Mouse (Mus musculus) A20 (cell line): ENCODE measurements around the gene Sdhc.
"Not testable (repeated sequence)": the region's sequence is repeated elsewhere in the genome, so short reads cannot be mapped to it uniquely, and the experiment has no call there.

Experiments
- DNase-seq: peaks from one replicate; pipeline ENCODE4 v3.0.0-alpha.2; 2011; ENCODE audit warnings: low read depth, low spot score

Sdhc gene

GRCm38 (mm10) chr1:171168906-171169305 lies 18.5 kb upstream of the Sdhc start:
- no peak for DNase-seq

- no peak for DNase-seq
These were observed 15.4 kb upstream of the Sdhc start for GRCm38 (mm10) chr1:171165629-171166345.

DNA sequence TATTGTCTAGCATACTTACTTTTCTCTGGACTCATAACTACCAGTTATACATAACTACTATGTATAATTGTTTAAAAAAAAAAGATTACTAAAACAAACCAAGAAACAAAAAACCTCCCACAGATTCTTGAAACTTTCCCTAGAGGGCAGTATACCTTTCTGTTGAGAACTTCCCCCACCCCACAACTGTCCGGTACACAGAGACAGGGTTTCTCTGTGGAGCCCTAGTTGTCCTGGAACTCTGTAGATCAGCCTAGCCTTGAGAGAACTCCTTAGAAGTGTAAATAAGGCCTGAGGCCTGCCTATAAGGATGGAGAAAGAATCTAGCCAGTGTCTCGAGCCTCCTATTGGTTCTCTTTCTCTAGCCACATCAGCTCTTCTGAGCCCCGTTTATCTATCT lies 13.9 kb upstream of the Sdhc start:
- DNase-seq, result peak; percentile 25

- DNase-seq, result no peak
These were observed 12.1 kb upstream of the Sdhc start for GRCm38 (mm10) chr1:171162526-171162925.

DNA sequence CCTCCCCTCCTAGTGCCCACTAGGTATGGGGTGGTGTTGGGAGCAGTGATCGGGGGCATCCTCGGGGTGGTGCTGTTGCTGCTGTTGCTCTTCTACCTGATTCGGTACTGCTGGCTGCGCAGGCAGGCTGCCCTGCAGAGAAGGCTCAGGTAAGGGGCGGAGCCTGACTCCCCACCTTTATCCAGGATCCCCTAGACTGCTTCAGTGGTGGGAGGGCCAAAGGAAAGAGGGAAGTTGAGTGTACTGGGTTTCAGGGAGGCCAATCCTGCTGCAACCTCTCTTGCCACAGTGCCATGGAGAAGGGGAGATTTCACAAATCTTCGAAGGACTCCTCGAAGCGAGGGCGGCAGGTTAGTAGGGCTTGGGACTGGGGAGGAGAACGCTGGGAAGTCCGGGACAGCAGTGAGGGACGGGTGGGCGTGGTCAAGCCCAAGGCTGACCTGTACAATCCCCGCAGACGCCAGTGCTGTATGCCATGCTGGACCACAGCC lies 9.1 kb upstream of the Sdhc start:
- DNase-seq, result no peak

- DNase-seq, result no peak
These were observed 7.6 kb upstream of the Sdhc start for GRCm38 (mm10) chr1:171157965-171158364.

DNA sequence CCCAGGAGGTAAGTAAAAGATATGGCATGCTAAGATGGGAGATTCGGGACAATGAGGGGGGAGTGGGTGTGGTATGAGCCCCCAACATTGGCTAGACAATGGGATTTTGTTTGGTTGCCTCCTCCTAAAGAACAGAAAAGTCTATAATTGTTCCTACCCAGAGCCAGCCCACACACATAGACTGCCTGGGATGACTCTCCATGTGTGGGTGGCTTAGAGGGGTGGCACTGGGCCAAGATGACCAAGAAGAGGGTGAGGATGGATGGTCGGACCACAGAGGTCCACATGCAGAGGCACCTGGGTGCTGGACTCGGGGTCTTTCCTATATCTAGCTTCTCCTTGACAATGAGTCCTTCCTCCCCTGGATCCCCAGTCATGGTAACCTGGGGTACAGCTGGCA lies 6.2 kb upstream of the Sdhc start:
- no peak for DNase-seq

DNA sequence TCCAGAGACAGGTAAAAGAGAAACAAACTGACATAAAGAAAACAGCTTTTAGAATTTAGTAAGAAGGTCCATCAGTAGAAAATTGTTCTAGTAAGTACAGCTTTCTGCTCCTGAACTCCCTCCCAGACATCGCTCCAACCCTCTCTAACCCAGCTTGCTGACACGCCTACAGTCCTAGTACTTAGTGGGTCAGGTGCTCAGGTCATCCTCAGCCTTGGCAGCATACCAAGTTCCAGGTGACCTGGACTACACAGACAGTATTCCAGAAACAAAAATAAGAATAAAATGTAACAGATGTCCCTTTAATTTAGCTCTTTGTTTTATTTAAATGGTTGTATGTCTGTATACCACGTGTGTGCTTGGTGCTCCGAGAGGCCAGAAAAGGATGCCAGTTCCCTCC lies 1.6 kb upstream of the Sdhc start:
- DNase-seq, result no peak

DNA sequence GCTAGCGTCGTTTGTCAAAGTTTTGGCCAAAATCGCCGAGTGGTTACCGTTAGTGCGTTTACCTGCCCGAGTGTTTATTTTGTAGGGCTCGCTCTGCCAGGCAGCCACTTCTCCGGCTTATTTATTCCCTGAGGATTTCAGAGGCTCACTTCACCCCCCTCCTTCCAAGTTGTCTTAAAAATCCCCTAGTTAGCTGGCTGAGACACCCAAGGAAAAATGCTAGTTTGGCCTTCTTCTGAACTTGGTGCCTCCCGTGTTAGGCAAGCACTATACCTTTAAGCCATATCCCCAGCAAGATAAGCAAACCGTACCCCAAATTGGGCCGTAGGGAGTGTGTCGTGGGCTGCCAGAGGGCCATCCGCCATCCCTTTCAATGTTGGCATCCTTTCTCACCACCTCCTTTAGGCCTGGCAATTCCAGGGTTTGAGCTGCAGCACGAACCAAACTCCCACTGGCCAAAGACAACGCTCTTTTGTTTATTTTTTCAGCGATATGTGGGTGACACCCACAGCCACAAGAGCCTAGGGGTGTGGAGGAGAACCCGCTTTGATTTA lies 512 bp upstream of the Sdhc start:
- DNase-seq, result no peak

GRCm38 (mm10) chr1:171142981-171143380 lies 7.4 kb downstream of the Sdhc start:
- not testable (repeated sequence) for DNase-seq

DNA sequence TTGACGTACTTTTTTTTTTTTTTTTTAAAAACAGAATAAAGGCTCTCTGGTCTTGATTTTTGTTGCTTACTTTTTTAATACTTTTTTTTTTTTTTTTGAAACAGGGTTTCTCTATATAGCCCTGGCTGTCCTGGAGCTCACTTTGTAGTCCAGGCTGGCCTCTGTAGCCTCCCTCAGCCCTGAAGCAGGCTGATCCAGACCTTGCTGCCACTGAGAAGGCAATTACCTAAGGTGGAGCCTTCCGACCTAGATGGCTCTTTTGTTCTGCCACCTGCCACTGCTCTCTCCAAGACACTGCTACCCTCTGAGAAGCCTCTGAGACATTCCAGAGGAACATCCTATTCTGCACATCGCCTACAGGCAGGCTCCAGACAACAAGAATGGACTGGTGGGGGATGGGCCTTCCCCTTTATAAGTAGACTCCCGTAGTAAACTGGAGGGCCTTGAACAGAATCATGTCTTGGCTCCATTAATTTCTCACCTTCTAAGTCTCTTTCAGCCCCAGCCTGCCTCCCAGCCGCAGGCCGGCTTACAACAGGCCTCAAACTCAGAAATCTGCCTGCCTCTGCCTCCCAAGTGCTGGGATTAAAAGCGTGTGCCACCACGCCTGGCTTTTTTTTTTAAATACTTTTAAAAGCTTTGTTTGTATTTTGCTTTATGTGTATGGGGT lies 12.8 kb downstream of the Sdhc start:
- not testable (repeated sequence) for DNase-seq

- no peak for DNase-seq
These were observed 14.8 kb downstream of the Sdhc start for GRCm38 (mm10) chr1:171135600-171135999.

DNA sequence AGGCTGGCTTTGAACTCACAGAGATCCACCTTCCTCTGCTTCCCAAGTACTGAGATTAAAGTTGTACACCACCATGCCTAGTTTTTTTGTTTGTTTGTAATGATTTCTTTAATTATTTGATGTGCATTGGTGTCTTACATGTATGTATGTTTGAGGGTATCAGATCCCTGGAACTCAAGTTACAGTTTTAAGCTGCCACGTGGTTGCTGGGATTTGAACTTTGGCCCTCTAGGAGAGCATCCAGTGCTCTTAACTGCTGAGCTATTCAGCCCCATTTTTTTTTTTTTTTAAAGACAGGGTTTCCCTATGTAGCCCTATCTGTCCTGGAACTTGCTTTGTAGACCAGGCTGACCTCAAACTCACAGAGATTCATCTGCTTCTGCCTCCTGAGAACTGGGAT lies 19.4 kb downstream of the Sdhc start:
- DNase-seq, result no peak

- DNase-seq, result no peak
These were observed 21.2 kb downstream of the Sdhc start for GRCm38 (mm10) chr1:171129251-171129650.

DNA sequence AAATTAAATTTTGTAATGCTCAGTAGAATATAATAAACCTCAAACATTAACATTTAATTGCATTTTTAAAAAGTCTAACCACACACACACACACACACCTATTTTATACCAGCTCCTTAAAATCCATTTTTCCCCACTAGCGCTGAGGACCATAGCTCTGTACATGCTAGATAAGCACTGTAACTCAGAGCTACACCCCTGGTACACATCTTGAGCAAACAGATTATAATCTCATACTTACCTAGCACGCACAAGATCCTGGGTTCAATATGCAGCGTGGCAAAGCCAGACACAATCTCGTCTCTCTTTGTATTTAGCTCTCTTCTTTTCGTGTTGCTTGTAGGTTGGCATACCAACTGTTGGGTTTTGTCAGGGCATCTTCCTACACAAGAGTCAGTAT lies 26.0 kb downstream of the Sdhc start:
- DNase-seq, result no peak

DNA sequence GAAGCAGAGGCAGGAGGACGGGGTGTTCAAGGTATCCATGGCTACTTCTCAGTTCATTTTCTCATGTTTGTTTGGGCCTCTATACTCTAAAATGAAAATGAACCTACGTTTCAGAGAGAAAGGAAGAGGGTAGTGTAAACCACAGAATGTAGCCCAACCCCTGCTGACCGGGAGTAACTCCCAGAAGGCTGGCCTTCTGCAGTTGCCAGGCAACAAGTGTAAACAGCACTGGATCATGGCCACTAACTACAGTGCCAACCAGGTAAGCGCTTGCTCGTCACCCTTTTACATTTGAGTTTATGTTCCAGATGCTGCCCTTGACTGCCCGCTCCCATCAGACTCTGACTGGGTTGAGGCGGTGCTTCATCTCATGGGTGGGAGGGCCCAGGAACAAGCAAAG lies 27.5 kb downstream of the Sdhc start:
- no peak for DNase-seq

DNA sequence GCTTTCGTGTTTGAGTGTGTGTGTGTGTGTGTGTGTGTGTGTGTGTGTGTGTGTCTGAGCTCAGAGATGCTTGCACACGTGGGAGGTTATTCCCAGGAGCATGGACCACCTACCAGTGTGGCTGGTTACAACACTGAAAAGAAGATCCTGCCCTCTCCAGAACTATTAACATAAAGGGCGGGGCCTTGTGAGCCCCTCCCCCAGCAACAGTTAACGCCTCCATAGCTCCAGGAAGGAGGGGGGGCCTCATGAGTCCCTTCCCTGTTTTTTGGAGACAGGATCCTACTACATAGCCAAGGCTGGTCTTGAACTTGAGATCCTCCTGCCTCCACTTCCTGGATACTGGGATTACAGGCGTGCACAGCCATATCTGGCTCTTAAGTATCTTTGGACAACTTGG lies 28.6 kb downstream of the Sdhc start:
- DNase-seq, result no peak

- DNase-seq, result no peak
These were observed 29.5 kb downstream of the Sdhc start for GRCm38 (mm10) chr1:171120893-171121292.

DNA sequence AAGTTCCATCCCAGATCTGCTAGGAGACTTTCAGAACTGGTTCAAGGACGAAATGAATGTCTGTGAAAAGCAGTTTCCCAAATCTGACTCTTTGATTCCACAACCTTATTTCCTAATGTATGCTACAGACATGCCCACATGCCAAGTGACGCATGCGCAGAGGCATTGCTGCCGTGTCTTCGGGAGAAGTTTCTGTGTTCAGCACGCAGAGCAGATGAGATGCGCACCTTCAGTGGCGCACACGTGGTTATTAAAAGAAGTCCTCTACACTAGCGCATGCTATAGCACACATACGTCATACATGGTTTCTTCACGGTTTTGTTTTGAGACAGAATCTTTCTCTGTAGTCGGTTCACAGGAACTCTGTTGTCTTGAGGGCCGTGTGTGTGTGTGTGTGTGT lies 31.0 kb downstream of the Sdhc start:
- DNase-seq, result no peak

DNA sequence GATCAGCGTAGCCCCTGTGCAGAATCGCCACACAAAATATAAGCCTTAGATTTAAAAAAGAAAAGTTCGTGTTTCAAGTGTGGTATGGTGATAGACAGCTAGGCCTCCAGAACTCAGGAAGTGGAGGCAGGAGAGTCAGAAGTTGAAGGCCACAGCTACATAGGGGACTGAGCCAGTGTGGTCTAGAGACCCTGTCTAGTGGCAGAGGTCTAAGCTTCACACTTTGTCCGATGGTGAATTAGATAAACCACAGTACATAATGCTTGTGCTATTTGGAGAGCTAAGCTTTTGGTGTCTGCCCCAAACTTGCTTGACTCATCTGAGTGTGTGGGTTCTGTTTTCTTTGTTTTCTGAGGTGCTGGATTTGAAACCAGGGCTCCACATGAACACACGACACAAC lies 31.4 kb downstream of the Sdhc start:
- DNase-seq, result no peak

DNA sequence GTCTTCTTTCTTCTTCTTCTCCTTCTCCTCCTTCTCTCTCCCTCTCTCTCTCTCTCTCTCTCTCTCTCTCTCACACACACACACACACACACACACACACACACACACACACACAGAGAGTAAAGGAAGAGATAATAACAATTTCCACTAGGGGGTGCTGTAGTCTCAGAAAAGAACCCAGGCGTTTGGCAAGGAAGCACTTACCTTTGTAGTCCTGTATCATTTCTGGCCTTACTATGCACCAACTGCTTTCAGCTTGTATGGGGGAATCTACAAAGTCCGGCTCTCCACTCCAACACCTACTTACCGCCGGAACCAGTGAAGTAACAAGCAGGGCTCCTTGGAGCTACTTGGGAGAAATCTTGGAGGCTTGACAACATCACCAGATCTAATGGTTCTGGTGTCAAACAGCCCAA lies 32.1 kb downstream of the Sdhc start:
- peak; percentile 85 for DNase-seq

DNA sequence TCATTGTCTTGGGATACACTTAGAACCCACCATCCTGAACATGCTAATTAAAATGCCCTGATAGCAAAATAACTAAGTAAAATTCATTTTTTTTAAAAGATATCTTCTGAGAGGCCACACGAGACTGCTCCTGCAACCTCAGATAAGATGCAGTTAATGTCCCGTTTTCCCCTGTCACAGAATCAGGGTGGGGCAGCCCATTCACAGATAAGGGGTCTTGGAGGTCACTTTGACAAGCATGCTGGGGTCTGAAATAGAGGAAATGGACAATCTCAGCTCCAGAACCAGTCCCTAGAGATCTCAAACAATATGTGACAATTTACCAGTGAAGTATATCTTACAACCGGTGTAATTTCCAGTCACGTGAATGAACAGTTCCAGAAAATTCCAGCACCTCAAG lies 34.1 kb downstream of the Sdhc start:
- DNase-seq, result no peak

GRCm38 (mm10) chr1:171113873-171114299 lies 36.5 kb downstream of the Sdhc start, which contains the start of gene Cfap126:
Gene Cfap126 (plus strand): TSS chr1:171113918.
- peak; percentile 68 for DNase-seq
